Mouse (Mus musculus) liver, embryonic 14.5 days (tissue): ENCODE measurements around the gene Slc28a1. TPM values are rescaled to one million over a fixed set of nuclear protein-coding genes. Genes with fewer than 3 reads are reported as not detected.
A peak's percentile ranks its signal among the peaks of the same experiment; 100 is the strongest.

Experiments
- ATAC-seq: fragments of 200-750 bp; cut with Nextera tagmentation; 2 replicates; pipeline ENCODE4 v1.8.0; 2017; ENCODE audit warnings: moderate number of reproducible peaks, mild to moderate bottlenecking, moderate library complexity; ENCODE audit not compliant: insufficient read depth
- DNase-seq, 3 experiments: peaks; one replicate each; pipeline ENCODE4 v3.0.0-alpha.2; 2012 to 2013; ENCODE audit warnings: low read depth in 3 of 3, low spot score in 3 of 3
- H3K27ac ChIP-seq: fragments of 300-500 bp; sonication (generic); 2 replicates; pipeline ENCODE4 v1.5.1; 2014; ENCODE audit warnings: moderate library complexity, mild to moderate bottlenecking, control low read depth, inconsistent platforms
- H3K27me3 ChIP-seq: fragments of 300-500 bp; sonication (generic); 2 replicates; pipeline ENCODE4 v1.6.1; 2014; ENCODE audit warnings: mild to moderate bottlenecking, low read length, moderate library complexity; ENCODE audit not compliant: control insufficient read depth, insufficient read depth
- H3K36me3 ChIP-seq: fragments of 300-500 bp; sonication (generic); replicated peaks from 2 replicates; pipeline ENCODE4 v1.6.1; 2014; ENCODE audit warnings: low read depth; ENCODE audit not compliant: control insufficient read depth, insufficient read depth
- H3K4me1 ChIP-seq, 2 experiments: fragments of 200-500 bp in 1 of 2; fragments of 300-500 bp in 1 of 2; sonication (generic) in 1 of 2; replicated peaks; 2 replicates each; pipeline ENCODE4 v1.6.1; 2012 to 2014; ENCODE audit warnings: antibody characterized with exemption in 1 of 2, inconsistent platforms in 1 of 2, low read length in 1 of 2; ENCODE audit not compliant: control insufficient read depth in 2 of 2, insufficient read depth in 2 of 2
- H3K4me2 ChIP-seq: fragments of 300-500 bp; sonication (generic); 2 replicates; pipeline ENCODE4 v1.6.1; 2014; ENCODE audit warnings: low read depth, mild to moderate bottlenecking, control low read depth, moderate library complexity
- H3K4me3 ChIP-seq, 2 experiments: fragments of 200-500 bp in 1 of 2; fragments of 300-500 bp in 1 of 2; sonication (generic) in 1 of 2; 2 replicates each; pipeline ENCODE4 v1.5.1; 2012 to 2014; ENCODE audit warnings: low read depth in 2 of 2, low read length in 2 of 2, mild to moderate bottlenecking in 2 of 2, control low read depth in 1 of 2, inconsistent platforms in 1 of 2, moderate library complexity in 1 of 2; ENCODE audit not compliant: insufficient read depth in 1 of 2
- H3K9ac ChIP-seq: fragments of 300-500 bp; sonication (generic); replicated peaks from 2 replicates; pipeline ENCODE4 v1.6.1; 2014; ENCODE audit warnings: mild to moderate bottlenecking, control low read depth, moderate library complexity
- H3K9me3 ChIP-seq: fragments of 300-500 bp; sonication (generic); 2 replicates; pipeline ENCODE4 v1.6.1; 2016; ENCODE audit warnings: low read length, mixed read lengths; ENCODE audit not compliant: control insufficient read depth
- CTCF ChIP-seq: IDR thresholded peaks from 2 replicates; pipeline ENCODE4 v1.5.1; 2016; ENCODE audit warnings: antibody characterized with exemption, low read depth, control low read depth
- EP300 ChIP-seq: IDR thresholded peaks from 2 replicates; pipeline ENCODE4 v1.6.1; 2016; ENCODE audit warnings: antibody characterized with exemption, low read depth
- whole genome bisulfite sequencing: fragments of 180-500 bp; shearing (Covaris S2); extraction: QIAGEN DNeasy Blood & Tissue Kit; methylation state at CpG from one replicate; pipeline ENCODE4 v1.1.7; 2014; ENCODE audit not compliant: insufficient replicate concordance; 5-methylcytosine and 5-hydroxymethylcytosine counted together
- polyA plus RNA-seq, 2 experiments: library from polyadenylated mRNA; depleted of rRNA in 1 of 2; stranded (reverse) in 1 of 2; unstranded in 1 of 2; fragments of >200 nt; fragmentation: Nextera tagmentation in 1 of 2; extraction: Ambion mirVana in 1 of 2; gene quantifications; 2 replicates each; pipeline versions ENCODE4 v1.2.1 to v1.2.3; 2012 to 2014

Gene Slc28a1
- polyA plus RNA-seq, 2 experiments: 0.50 to 0.54 TPM

DNA sequence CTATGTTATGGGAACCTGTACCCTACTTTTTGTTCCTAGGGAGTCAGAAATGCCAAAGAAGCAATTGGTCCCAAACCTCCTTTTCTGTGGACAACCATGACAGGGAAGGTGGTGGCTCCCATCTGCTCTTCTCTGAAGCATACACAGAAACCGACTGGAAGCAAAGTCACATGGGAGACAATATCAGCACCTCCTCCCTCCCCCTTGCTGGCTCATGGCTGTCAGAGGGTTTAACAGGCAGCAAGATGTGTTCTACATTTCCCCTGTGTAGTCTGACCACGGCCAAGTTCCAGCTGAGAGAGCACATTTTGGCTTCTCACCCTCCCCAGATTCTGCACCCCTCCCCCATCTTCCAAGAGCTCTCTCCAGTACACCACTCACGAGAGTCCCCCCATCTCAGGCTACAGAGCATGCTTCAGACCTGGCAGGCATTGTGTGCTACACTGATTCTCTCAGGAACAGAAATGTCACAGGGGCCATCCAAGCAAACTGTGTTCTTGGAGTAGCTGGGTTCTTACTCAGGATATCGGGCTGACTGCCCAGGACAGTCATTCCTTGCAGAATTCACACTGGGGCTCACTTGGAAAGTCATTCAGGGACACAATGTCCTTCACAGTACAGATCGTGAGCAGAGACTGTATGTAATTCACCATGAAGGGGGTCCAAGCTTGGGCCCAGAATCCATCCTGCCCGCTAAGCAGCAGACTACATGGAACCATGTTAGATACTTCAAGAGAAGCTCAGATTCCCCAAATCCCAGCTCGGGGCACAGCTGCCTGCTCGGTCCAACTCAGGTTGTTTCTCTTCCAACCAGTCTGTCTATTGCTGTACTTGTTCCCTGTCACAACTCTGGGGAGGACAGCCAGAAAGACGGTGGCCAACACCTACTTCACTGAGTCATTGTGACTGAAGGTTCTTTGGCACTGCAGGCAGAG, 4.6 kb upstream of the Slc28a1 start:
- DNase-seq (no peak), ATAC-seq (no peak)
- Histone ChIP-seq H3K27me3 (no peaks in the 10 kb centered on the region), H3K4me2 (no peak overlapping the region), H3K9ac (no peak overlapping the region), H3K4me3 (no peak overlapping the region), H3K9me3 (no peaks in the 10 kb centered on the region), H3K27ac (no peak overlapping the region), H3K4me1 (no peaks in the 10 kb centered on the region; a peak in 1 of 4 replicates), H3K36me3 (no peaks in the 10 kb centered on the region)
- TF ChIP-seq EP300 (no peak), CTCF (no peak)
- 41% methylated on average over 9 of the region's 9 CpGs for WGBS

DNA sequence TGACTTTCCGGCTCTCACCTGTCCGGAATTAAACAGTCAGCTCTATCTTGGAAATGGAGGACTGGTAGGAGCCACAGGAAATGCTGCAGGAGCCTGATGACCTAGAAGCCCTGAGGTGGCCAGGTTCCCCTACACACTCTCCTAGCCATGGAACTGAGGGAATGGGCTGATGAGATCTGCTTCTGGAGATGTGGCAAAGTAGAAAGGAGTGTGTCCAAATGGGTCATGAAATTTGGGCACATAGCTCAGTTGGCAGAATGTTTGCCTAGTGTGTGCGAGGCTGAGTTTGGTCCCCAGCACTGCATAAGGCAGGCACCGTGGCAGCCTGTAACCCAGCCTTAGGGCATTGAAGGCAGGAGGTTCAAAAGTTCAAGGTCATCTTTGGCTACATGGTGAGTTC, 3.8 kb upstream of the Slc28a1 start:
- Histone ChIP-seq H3K27ac (no peak overlapping the region), H3K36me3 (no peaks in the 10 kb centered on the region), H3K4me2 (no peak overlapping the region), H3K9ac (no peak overlapping the region), H3K9me3 (no peaks in the 10 kb centered on the region), H3K4me3 (no peak overlapping the region), H3K4me1 (no peaks in the 10 kb centered on the region; a peak in 1 of 4 replicates), H3K27me3 (no peaks in the 10 kb centered on the region)
- no peak for DNase-seq
- WGBS: 63% methylated on average over 4 of the region's 4 CpGs
- no peak for ATAC-seq
- TF ChIP-seq EP300 (no peak), CTCF (no peak)

DNA sequence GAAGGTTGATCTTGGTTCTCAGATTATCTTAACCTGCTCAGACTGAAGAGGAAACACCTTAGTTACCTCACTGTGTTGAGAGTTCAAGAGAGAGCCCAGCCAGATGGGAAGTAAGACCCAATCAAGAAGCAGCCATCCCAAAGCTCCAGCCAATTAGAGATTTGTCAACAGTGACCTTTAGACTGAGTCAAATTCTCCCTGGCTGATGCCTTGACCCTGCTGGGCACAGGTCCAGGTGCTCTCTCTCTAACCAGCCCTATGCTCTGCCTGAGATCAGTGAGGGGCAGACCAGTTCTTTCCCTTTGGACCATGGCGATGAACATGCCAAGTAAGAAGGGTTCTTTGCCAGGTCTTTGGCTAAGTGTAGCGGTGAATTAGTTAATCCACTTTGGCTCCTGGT, 2.9 kb upstream of the Slc28a1 start:
- no peak for ATAC-seq
- no peaks in the 10 kb centered on the region for H3K36me3 ChIP-seq
- no peak overlapping the region for H3K4me2 ChIP-seq
- no peak overlapping the region for H3K27ac ChIP-seq
- H3K4me1 ChIP-seq: no peaks in the 10 kb centered on the region; a peak in 1 of 4 replicates
- no peak overlapping the region for H3K4me3 ChIP-seq
- no peaks in the 10 kb centered on the region for H3K9me3 ChIP-seq
- no peak for DNase-seq
- TF ChIP-seq EP300 (no peak), CTCF (no peak)
- no peak overlapping the region for H3K9ac ChIP-seq
- H3K27me3 ChIP-seq: no peaks in the 10 kb centered on the region
- WGBS: 72% methylated on average over 2 of the region's 2 CpGs

DNA sequence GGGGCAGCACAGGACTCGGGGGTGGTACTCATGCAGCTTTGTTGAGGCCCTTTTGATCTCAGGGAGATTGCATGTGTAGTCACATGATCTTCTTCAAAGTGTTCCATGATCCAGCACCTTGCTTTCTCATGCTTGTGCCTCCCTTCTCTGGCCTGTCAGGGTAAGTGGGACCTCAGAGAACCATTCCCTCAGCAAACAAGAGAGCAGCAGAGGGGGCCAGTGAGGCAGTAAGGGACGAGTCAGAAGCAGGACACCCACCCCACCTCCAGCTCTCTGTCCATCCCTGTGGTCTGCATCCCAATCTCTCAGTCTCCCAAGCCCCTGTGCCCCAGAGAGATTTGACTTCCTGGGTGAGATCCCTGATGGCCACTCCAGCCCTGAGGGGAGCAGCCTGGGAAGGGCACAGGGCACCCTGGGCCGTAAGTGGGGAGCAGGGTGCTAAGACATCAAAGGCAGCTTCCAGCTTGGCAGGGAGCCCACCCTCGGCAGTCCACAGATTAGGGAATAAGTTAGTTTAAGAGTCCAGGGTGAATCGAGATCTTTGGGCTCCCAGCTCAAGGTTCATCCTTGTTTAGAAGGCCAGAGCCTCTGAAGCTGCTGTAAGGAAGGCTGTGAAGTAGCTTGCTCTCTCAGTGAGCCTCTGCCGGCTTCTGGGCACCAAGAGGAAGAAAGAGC, 1.8 kb upstream of the Slc28a1 start:
- WGBS: 37% methylated on average over 6 of the region's 6 CpGs

DNA sequence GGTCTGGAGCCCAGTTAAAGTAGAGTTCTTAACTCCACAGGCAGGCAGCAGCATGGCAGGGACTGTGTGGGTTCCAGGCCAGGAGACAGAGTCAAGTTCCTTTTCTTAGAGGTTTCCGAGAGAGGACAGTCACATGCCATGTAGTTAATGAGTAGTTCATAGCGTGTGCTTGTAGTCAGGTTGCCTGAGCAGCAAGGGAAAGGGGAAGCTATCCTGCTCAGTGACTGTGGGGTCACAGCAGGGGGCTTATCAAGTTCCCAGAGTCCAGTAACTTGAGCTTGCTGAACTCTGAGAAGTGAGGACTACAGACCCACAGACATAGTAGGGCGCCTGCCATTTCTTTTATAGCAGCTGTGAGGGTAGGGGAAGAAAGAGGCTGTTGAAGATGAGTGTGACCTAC, 6.5 kb downstream of the Slc28a1 start:
- H3K9me3 ChIP-seq: no peaks in the 10 kb centered on the region
- no peak for TF ChIP-seq EP300
- TF ChIP-seq CTCF: no peak
- peaks cover 24 to 29% of the 10 kb centered on the region in 2 experiments for H3K4me1 ChIP-seq
- no peak overlapping the region for H3K27ac ChIP-seq
- no peak overlapping the region for H3K4me3 ChIP-seq
- no peak overlapping the region for H3K4me2 ChIP-seq
- 41% methylated on average over 3 of the region's 3 CpGs for WGBS
- no peak overlapping the region for H3K9ac ChIP-seq
- ATAC-seq (no peak), DNase-seq (no peak)
- no peaks in the 10 kb centered on the region for H3K27me3 ChIP-seq
- H3K36me3 ChIP-seq: no peaks in the 10 kb centered on the region

More for the DNA sequence above, 1.8 kb upstream of the Slc28a1 start:
- Histone ChIP-seq H3K4me2 (no peak overlapping the region), H3K4me1 (no peaks in the 10 kb centered on the region; a peak in 1 of 4 replicates), H3K27ac (no peak overlapping the region), H3K36me3 (no peaks in the 10 kb centered on the region), H3K27me3 (no peaks in the 10 kb centered on the region), H3K9me3 (no peaks in the 10 kb centered on the region), H3K9ac (no peak overlapping the region), H3K4me3 (no peak overlapping the region)
- TF ChIP-seq EP300 (no peak), CTCF (peak; percentile 26; the same call in 1 of the 2 replicates)
- no peak for DNase-seq
- no peak for ATAC-seq
